Mouse (Mus musculus) stomach, postnatal 0 days (tissue): ENCODE measurements around the gene Cdkl5. TPM values are rescaled to one million over a fixed set of nuclear protein-coding genes. Genes with fewer than 3 reads are reported as not detected.

Experiments
- ATAC-seq: fragments of 200-750 bp; cut with Nextera tagmentation; 2 replicates; pipeline ENCODE4 v1.8.0; 2017; ENCODE audit not compliant: low FRiP score, low TSS enrichment
- DNase-seq: peaks from one replicate; pipeline ENCODE4 v3.0.0-alpha.2; 2016; ENCODE audit warnings: low spot score
- H3K27ac ChIP-seq: fragments of 300-500 bp; sonication (generic); replicated peaks from 2 replicates; pipeline ENCODE4 v1.5.1; 2014; ENCODE audit warnings: mild to moderate bottlenecking, control low read depth
- H3K27me3 ChIP-seq: fragments of 300-500 bp; sonication (generic); 2 replicates; pipeline ENCODE4 v1.6.1; 2014; ENCODE audit warnings: low read length; ENCODE audit not compliant: control insufficient read depth, insufficient read depth
- H3K36me3 ChIP-seq: fragments of 300-500 bp; sonication (generic); 2 replicates; pipeline ENCODE4 v1.6.1; 2014; ENCODE audit warnings: low read length, mixed read lengths; ENCODE audit not compliant: control insufficient read depth, insufficient read depth
- H3K4me1 ChIP-seq: fragments of 300-500 bp; sonication (generic); replicated peaks from 2 replicates; pipeline ENCODE4 v1.6.1; 2014; ENCODE audit warnings: antibody characterized with exemption; ENCODE audit not compliant: control insufficient read depth, insufficient read depth
- H3K4me2 ChIP-seq: fragments of 300-500 bp; sonication (generic); replicated peaks from 2 replicates; pipeline ENCODE4 v1.6.1; 2014; ENCODE audit warnings: low read depth, mild to moderate bottlenecking, control low read depth, moderate library complexity
- H3K4me3 ChIP-seq: fragments of 300-500 bp; sonication (generic); 2 replicates; pipeline ENCODE4 v1.5.1; 2014; ENCODE audit warnings: low read depth, low read length, control low read depth
- H3K9ac ChIP-seq: fragments of 300-500 bp; sonication (generic); 2 replicates; pipeline ENCODE4 v1.6.1; 2014; ENCODE audit warnings: mild to moderate bottlenecking, low read length, control low read depth, mixed read lengths
- H3K9me3 ChIP-seq: fragments of 300-500 bp; sonication (generic); 2 replicates; pipeline ENCODE4 v1.6.1; 2016; ENCODE audit warnings: low read length; ENCODE audit not compliant: control insufficient read depth
- CTCF ChIP-seq: IDR thresholded peaks from 2 replicates; pipeline ENCODE4 v1.5.1; 2016; ENCODE audit warnings: antibody characterized with exemption, low read depth, mild to moderate bottlenecking, moderate library complexity
- EP300 ChIP-seq: optimal IDR thresholded peaks from 2 replicates; pipeline ENCODE3; 2016; ENCODE audit warnings: antibody characterized with exemption
- WGBS: fragments of 180-500 bp; shearing (Covaris S2); extraction: QIAGEN DNeasy Blood & Tissue Kit; methylation state at CpG from one replicate; pipeline ENCODE4 v1.1.7; 2014; 5-methylcytosine and 5-hydroxymethylcytosine counted together
- polyA plus RNA-seq: library from polyadenylated mRNA; unstranded; fragments of >200 nt; fragmentation: Nextera tagmentation; extraction: Ambion mirVana; gene quantifications from 2 replicates; pipeline ENCODE4 v1.2.1, GENCODE M21; 2015

Cdkl5 gene
- 0.98 and 1.2 TPM in 2 replicates for polyA plus RNA-seq

DNA sequence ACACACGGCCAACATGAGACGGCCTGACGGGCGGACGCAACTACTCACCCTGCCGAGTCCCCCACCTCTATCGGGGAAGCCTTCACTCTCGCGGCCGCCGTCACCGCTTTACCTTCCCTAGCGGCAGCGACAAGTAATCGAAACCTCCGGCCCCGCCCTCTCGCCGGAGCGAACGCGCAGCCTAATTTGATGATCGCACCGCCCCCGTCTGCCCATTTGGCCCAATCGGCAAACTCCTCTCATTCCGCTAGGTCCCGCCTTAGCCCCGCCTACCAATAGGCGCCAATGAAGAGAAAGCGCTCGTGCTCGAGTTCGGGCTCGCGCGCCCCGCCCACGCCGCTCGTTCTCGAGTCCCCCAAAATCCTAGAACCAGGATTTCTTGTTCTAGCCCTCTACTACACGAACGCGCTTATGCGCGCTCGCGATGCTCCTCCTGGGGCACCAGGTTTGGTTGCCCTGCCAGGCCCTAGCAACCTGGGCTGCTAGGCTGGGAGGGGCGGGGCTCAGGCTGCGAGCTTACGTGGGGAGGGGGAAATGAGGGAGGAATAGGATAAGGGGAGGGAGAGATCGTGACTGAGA, at the start of gene Cdkl5:
Gene Cdkl5 (minus strand): TSS at position 162 of the 579 bp plus-strand sequence.
- H3K9ac ChIP-seq, result peak within 1 kb of the TSS; percentile 60
- H3K4me2 ChIP-seq, result peak within 1 kb of the TSS; percentile 67
- WGBS, result 19% methylated on average over 52 of the region's 53 CpGs
- no peaks in the 10 kb centered on the region for H3K36me3 ChIP-seq
- H3K4me1 ChIP-seq, result no peaks in the 10 kb centered on the region
- peak; percentile 98 for ATAC-seq
- H3K27me3 ChIP-seq, result no peaks in the 10 kb centered on the region
- no peaks in the 10 kb centered on the region for H3K9me3 ChIP-seq
- H3K4me3 ChIP-seq, result peak within 1 kb of the TSS; percentile 58
- peak within 1 kb of the TSS; percentile 61 for H3K27ac ChIP-seq
- no peak for TF ChIP-seq EP300
- peak; percentile 58 for TF ChIP-seq CTCF
- DNase-seq, result peak; percentile 94

DNA sequence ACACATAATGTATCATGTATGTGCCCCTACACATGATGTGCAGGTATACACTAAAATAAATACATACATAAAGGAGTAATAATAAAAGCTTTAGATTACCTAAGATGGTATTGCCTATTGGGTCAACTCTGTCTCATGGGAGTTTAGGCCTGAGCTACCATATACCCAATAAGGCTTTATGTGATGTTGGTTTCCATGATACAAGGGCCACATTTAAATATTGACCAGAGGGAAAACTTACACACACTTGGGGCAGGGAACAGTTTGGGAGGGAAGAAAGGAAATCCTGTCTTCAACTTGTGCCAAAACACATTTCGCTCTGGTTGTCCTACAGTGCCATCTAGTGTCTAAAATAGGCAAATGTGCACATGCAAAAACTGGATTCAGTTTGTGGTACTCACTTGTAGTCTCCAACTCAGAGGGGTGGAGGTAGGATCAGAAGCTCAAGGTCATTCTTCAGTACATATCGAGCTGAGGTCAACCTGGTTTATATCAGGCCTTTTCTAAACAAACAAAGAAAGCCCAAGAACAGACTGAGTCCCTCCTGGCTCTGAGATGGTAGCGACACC, 38.8 kb upstream of the Cdkl5 start:
- no peak for ATAC-seq
- no peaks in the 10 kb centered on the region for H3K4me1 ChIP-seq
- TF ChIP-seq EP300 (no peak), CTCF (peak; percentile 88)
- no peaks in the 10 kb centered on the region for H3K27me3 ChIP-seq
- no peak overlapping the region for H3K27ac ChIP-seq
- no peak overlapping the region for H3K9ac ChIP-seq
- H3K4me3 ChIP-seq, result no peak overlapping the region
- no peaks in the 10 kb centered on the region for H3K9me3 ChIP-seq
- 35% methylated on average over 3 of the region's 3 CpGs for WGBS
- H3K36me3 ChIP-seq, result no peaks in the 10 kb centered on the region
- DNase-seq, result peak; percentile 28
- no peak overlapping the region for H3K4me2 ChIP-seq

DNA sequence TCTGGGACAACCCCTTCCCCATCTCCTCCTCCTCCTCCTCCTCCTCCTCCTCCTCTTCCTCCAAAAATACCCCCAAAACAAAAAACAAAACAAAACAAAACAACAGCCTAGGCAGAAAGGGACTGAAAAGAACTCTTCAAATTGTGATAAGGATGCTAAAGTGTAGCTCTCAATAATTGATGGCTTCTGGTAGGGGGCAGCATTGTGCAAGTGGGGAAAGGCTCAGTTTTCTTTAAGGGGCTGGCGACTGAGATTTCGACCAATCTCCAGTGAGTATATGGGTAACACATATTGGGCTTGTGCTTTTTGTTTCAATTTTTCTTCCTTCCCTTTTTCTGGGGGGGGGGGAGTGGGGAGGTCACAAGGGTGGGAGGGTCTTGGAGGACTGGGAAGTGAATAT, 37.9 kb upstream of the Cdkl5 start:
- Histone ChIP-seq H3K4me3 (no peak overlapping the region), H3K27ac (no peak overlapping the region), H3K36me3 (no peaks in the 10 kb centered on the region), H3K27me3 (no peaks in the 10 kb centered on the region), H3K4me2 (no peak overlapping the region), H3K9me3 (no peaks in the 10 kb centered on the region), H3K9ac (no peak overlapping the region), H3K4me1 (no peaks in the 10 kb centered on the region)
- ATAC-seq (no peak), DNase-seq (no peak)
- 38% methylated on average over 2 of the region's 2 CpGs for WGBS
- TF ChIP-seq EP300 (no peak), CTCF (peak; percentile 46)

DNA sequence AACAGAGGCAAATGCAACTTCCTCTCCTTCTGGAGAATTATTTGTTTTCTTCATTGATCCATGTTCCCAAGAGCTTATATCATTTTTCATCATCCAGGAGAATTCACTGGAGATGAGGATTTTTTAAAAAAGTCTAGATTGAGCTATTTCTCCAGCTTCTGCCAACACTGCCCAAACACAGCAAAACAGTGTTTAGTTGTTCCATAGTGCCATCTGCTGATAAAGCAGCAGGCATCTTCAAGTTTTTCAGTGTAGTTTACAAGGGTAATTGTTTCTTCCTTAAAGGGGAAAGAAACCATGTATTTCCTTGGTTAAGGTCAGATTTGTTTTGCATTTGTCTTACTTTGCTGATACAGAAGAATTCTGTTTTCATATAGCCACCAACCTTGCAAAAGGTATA, 35.7 kb upstream of the Cdkl5 start:
- Histone ChIP-seq H3K27ac (no peak overlapping the region), H3K9ac (no peak overlapping the region), H3K27me3 (no peaks in the 10 kb centered on the region), H3K36me3 (no peaks in the 10 kb centered on the region), H3K4me2 (no peak overlapping the region), H3K4me1 (no peaks in the 10 kb centered on the region), H3K9me3 (no peaks in the 10 kb centered on the region), H3K4me3 (no peak overlapping the region)
- DNase-seq, result no peak
- ATAC-seq, result no peak
- no peak for TF ChIP-seq EP300
- peak; percentile 62 for TF ChIP-seq CTCF

DNA sequence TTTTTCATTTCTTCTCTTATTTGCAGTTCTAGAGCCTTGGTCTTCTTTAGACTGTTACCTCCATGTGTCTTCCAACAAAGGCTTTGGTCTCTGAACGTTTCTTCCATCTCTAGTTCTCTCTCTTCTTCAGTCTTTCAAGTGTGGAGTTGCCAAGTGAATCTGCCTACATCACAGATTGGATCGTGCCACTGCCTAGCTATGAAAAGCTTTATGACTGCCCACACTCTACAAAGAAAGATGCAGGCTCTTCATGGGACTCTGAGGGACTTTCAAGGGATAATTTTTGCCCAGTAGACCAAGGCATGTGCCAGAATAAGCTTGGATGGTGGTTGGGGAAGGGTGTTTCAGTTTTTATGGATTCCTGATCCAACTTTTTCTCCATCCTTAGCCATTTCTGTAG, 30.0 kb upstream of the Cdkl5 start:
- H3K27ac ChIP-seq, result no peak overlapping the region
- TF ChIP-seq EP300 (no peak), CTCF (no peak)
- 64% methylated on average over 2 of the region's 2 CpGs for WGBS

DNA sequence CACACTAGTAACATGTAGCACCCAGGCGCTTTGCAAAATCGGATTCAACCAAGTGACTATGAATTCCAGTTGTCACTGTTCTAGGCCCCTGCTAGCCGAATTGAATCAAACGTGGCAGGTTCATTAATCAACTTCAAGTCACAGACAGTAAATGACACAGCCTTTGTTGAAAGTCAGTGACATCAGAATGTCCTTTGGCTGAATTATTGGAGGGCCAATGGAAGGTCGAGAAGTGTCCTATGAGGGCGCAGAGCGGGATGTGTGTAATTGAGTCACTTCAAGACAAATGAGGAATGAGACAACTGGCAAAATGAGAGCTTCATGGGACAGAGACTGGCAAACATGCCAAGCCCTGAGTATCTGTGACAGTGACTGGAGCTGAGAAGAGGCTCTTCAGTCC, 27.0 kb upstream of the Cdkl5 start:
- no peak overlapping the region for H3K9ac ChIP-seq
- no peak for ATAC-seq
- WGBS, result 80% methylated on average over 7 of the region's 7 CpGs
- H3K4me2 ChIP-seq, result no peak overlapping the region
- no peaks in the 10 kb centered on the region for H3K9me3 ChIP-seq
- H3K4me3 ChIP-seq, result no peak overlapping the region
- no peaks in the 10 kb centered on the region for H3K4me1 ChIP-seq
- H3K27ac ChIP-seq, result no peak overlapping the region
- DNase-seq, result no peak
- H3K36me3 ChIP-seq, result no peaks in the 10 kb centered on the region
- no peaks in the 10 kb centered on the region for H3K27me3 ChIP-seq
- no peak for TF ChIP-seq CTCF
- TF ChIP-seq EP300, result no peak

More for the DNA sequence above, 30.0 kb upstream of the Cdkl5 start:
- Histone ChIP-seq H3K36me3 (no peaks in the 10 kb centered on the region), H3K4me3 (no peak overlapping the region), H3K4me2 (no peak overlapping the region), H3K27me3 (no peaks in the 10 kb centered on the region), H3K9ac (no peak overlapping the region), H3K4me1 (no peaks in the 10 kb centered on the region), H3K9me3 (no peaks in the 10 kb centered on the region)
- ATAC-seq, result no peak
- no peak for DNase-seq
